Mouse (Mus musculus): ENCODE results near the gene U2surp.

Gene U2surp

GRCm38 (mm10) chr9:95511472-95512330, at the start of gene U2surp:
Gene U2surp (minus strand): TSS chr9:95511996.
- POLR2A ChIA-PET: interaction anchor here (0.5 to 2.6 kb wide), 75 partner anchors 8 to 974 kb away, joined by 3 to 102 read pairs (median 4); partner anchors contain the start of genes Pls1 (in 3 of the 4), Atr (in 2 of the 4), Xrn1 (in 2 of the 4) and 1190002N15Rik (in 1 of the 4)
- CTCF ChIA-PET: interaction anchor here in 2 of 4 experiments (1.4 kb wide), 2 partner anchors 14 to 28 kb away, joined by 3 to 10 read pairs; no protein-coding TSS in a partner anchor

GRCm38 (mm10) chr9:95559936-95560735, 48.3 kb upstream of the U2surp start:
- POLR2A ChIA-PET: interaction anchor here in 1 of 4 experiments (0.9 to 1.7 kb wide), 4 partner anchors 19 to 112 kb away, joined by 3 to 7 read pairs (median 3); no protein-coding TSS in a partner anchor

GRCm38 (mm10) chr9:95559059-95559935, 47.5 kb upstream of the U2surp start, which contains the start of gene Paqr9:
Gene Paqr9 (plus strand): TSS chr9:95559657.
- CTCF ChIA-PET: interaction anchor here in 3 of 4 experiments (0.5 to 1.4 kb wide), 3 partner anchors 10 to 39 kb away, joined by 3 to 4 read pairs (median 3); no protein-coding TSS in a partner anchor
- POLR2A ChIA-PET: interaction anchor here in 2 of 4 experiments (0.6 to 1.7 kb wide), 9 partner anchors 9 to 113 kb away, joined by 3 to 7 read pairs (median 3); no protein-coding TSS in a partner anchor

More at GRCm38 (mm10) chr9:95559936-95560735, 48.3 kb upstream of the U2surp start:
- CTCF ChIA-PET: interaction anchor here in 2 of 4 experiments (1.0 to 1.4 kb wide), 2 partner anchors 20 to 38 kb away, joined by 3 to 4 read pairs; no protein-coding TSS in a partner anchor

GRCm38 (mm10) chr9:95558726-95559058, 46.9 kb upstream of the U2surp start:
- POLR2A ChIA-PET: interaction anchor here in 2 of 4 experiments (0.6 to 1.7 kb wide), 8 partner anchors 9 to 113 kb away, joined by 3 to 4 read pairs (median 3); no protein-coding TSS in a partner anchor
- CTCF ChIA-PET: interaction anchor here in 1 of 4 experiments (0.6 kb wide), 2 partner anchors 39 to 569 kb away, joined by 3 to 5 read pairs; no protein-coding TSS in a partner anchor

- CTCF ChIA-PET: no interaction called here
- POLR2A ChIA-PET: interaction anchor here in 1 of 4 experiments (1.0 to 1.3 kb wide), 4 partner anchors 11 to 58 kb away, joined by 3 to 4 read pairs (median 3); no protein-coding TSS in a partner anchor
Observed at GRCm38 (mm10) chr9:95557722-95558121, 45.9 kb upstream of the U2surp start.

- POLR2A ChIA-PET: interaction anchor here in 2 of 4 experiments (0.9 to 1.6 kb wide), 6 partner anchors 10 to 82 kb away, joined by 3 to 5 read pairs (median 3); partner anchors contain the start of gene Pcolce2 (in 1 of the 2)
- CTCF ChIA-PET: interaction anchor here in 1 of 4 experiments (0.6 kb wide), 1 partner anchor 10 kb away, joined by 4 read pairs; no protein-coding TSS in a partner anchor
Observed at GRCm38 (mm10) chr9:95556067-95556512, 44.3 kb upstream of the U2surp start.

- CTCF ChIA-PET: interaction anchor here in 1 of 4 experiments (0.6 kb wide), 1 partner anchor 121 kb away, joined by 4 read pairs; no protein-coding TSS in a partner anchor
- POLR2A ChIA-PET: interaction anchor here in 2 of 4 experiments (0.9 to 1.6 kb wide), 6 partner anchors 9 to 83 kb away, joined by 3 to 5 read pairs (median 3); partner anchors contain the start of gene Pcolce2 (in 1 of the 2)
Observed at GRCm38 (mm10) chr9:95555233-95555740, 43.5 kb upstream of the U2surp start.

GRCm38 (mm10) chr9:95554231-95555221, 42.7 kb upstream of the U2surp start:
- CTCF ChIA-PET: interaction anchor here in 1 of 4 experiments (0.6 kb wide), 1 partner anchor 120 kb away, joined by 4 read pairs; no protein-coding TSS in a partner anchor
- POLR2A ChIA-PET: interaction anchor here in 2 of 4 experiments (0.9 to 1.6 kb wide), 4 partner anchors 12 to 83 kb away, joined by 3 read pairs; partner anchors contain the start of gene Pcolce2 (in 1 of the 2)

- ChIA-PET CTCF (interaction anchor here in 1 of 4 experiments (0.7 kb wide), 1 partner anchor 48 kb away, joined by 3 read pairs; no protein-coding TSS in a partner anchor), POLR2A (interaction anchor here in 3 of 4 experiments (0.7 to 2.1 kb wide), 5 partner anchors 27 to 583 kb away, joined by 3 to 7 read pairs (median 3); no protein-coding TSS in a partner anchor)
Observed at GRCm38 (mm10) chr9:95552175-95552705, 40.4 kb upstream of the U2surp start.

GRCm38 (mm10) chr9:95550856-95551774, 39.3 kb upstream of the U2surp start:
- ChIA-PET POLR2A (interaction anchor here in 1 of 4 experiments (0.8 to 2.1 kb wide), 4 partner anchors 28 to 38 kb away, joined by 3 to 7 read pairs (median 4); no protein-coding TSS in a partner anchor), CTCF (interaction anchor here in 2 of 4 experiments (0.5 to 1.2 kb wide), 3 partner anchors 11 to 254 kb away, joined by 3 to 7 read pairs (median 4); no protein-coding TSS in a partner anchor)

GRCm38 (mm10) chr9:95549626-95550411, 38.0 kb upstream of the U2surp start:
- ChIA-PET CTCF (interaction anchor here (0.6 to 1.7 kb wide), 7 partner anchors 9 to 431 kb away, joined by 3 to 8 read pairs (median 3); partner anchors contain the start of gene Paqr9 (in 1 of the 4)), POLR2A (interaction anchor here in 1 of 4 experiments (0.6 to 2.1 kb wide), 3 partner anchors 28 to 64 kb away, joined by 3 to 7 read pairs (median 5); no protein-coding TSS in a partner anchor)

- CTCF ChIA-PET: interaction anchor here in 1 of 4 experiments (0.5 to 0.6 kb wide), 2 partner anchors 14 to 51 kb away, joined by 3 to 5 read pairs; no protein-coding TSS in a partner anchor
- POLR2A ChIA-PET: interaction anchor here in 1 of 4 experiments (0.7 to 1.6 kb wide), 7 partner anchors 9 to 41 kb away, joined by 3 to 5 read pairs (median 3); no protein-coding TSS in a partner anchor
Observed at GRCm38 (mm10) chr9:95546679-95547078, 34.9 kb upstream of the U2surp start.

GRCm38 (mm10) chr9:95544598-95544997, 32.8 kb upstream of the U2surp start:
- ChIA-PET POLR2A (interaction anchor here in 1 of 4 experiments (1.4 kb wide), 1 partner anchor 24 kb away, joined by 5 read pairs; no protein-coding TSS in a partner anchor), CTCF (no interaction called here)
